Mouse (Mus musculus): ENCODE measurements around the gene Synj1.

The Synj1 gene

GRCm38 (mm10) chr16:91010581-91011020 lies 507 bp downstream of the Synj1 start:
- peak in 1 of 2 experiments; percentile 30 for DNase-seq (ENCODE audit: low spot score in 2 of 2)

GRCm38 (mm10) chr16:91009942-91010529 lies 1.1 kb downstream of the Synj1 start:
- DNase-seq (ENCODE audit: low spot score in 2 of 2) = peak in 1 of 2 experiments; percentile 4

- DNase-seq (ENCODE audit: low spot score in 2 of 2) = no peak
Observed at GRCm38 (mm10) chr16:91004915-91005538, 6.1 kb downstream of the Synj1 start.

- no peak for DNase-seq (ENCODE audit: low spot score in 2 of 2)
Observed at GRCm38 (mm10) chr16:91001098-91001497, 10.0 kb downstream of the Synj1 start.

- DNase-seq (ENCODE audit: low spot score in 2 of 2) = no peak
Observed at GRCm38 (mm10) chr16:90999827-91000226, 11.3 kb downstream of the Synj1 start.

- no peak for DNase-seq (ENCODE audit: low spot score in 2 of 2)
Observed at GRCm38 (mm10) chr16:90997822-90998221, 13.3 kb downstream of the Synj1 start.

- no peak for DNase-seq (ENCODE audit: low spot score in 2 of 2)
Observed at GRCm38 (mm10) chr16:90996327-90997243, 14.5 kb downstream of the Synj1 start.

- DNase-seq (ENCODE audit: low spot score in 2 of 2) = no peak
Observed at GRCm38 (mm10) chr16:90995498-90995897, 15.6 kb downstream of the Synj1 start.

- DNase-seq (ENCODE audit: low spot score in 2 of 2) = no peak
Observed at GRCm38 (mm10) chr16:90995023-90995422, 16.1 kb downstream of the Synj1 start.

- no peak for DNase-seq (ENCODE audit: low spot score in 2 of 2)
Observed at GRCm38 (mm10) chr16:90989162-90989561, 21.9 kb downstream of the Synj1 start.

- DNase-seq (ENCODE audit: low spot score in 2 of 2) = no peak
Observed at GRCm38 (mm10) chr16:90988665-90989064, 22.4 kb downstream of the Synj1 start.

GRCm38 (mm10) chr16:90988039-90988438 lies 23.1 kb downstream of the Synj1 start:
- no peak for DNase-seq (ENCODE audit: low spot score in 2 of 2)

GRCm38 (mm10) chr16:90971004-90971403 lies 40.1 kb downstream of the Synj1 start:
- no peak for DNase-seq (ENCODE audit: low spot score in 2 of 2)

GRCm38 (mm10) chr16:90966241-90966640 lies 44.9 kb downstream of the Synj1 start:
- DNase-seq (ENCODE audit: low spot score in 2 of 2) = no peak

GRCm38 (mm10) chr16:90964302-90964701 lies 46.8 kb downstream of the Synj1 start:
- no peak for DNase-seq (ENCODE audit: low spot score in 2 of 2)

GRCm38 (mm10) chr16:90963866-90964265 lies 47.2 kb downstream of the Synj1 start:
- no peak for DNase-seq (ENCODE audit: low spot score in 2 of 2)

- no peak for DNase-seq (ENCODE audit: low spot score in 2 of 2)
Observed at GRCm38 (mm10) chr16:90963231-90963630, 47.9 kb downstream of the Synj1 start.

- DNase-seq (ENCODE audit: low spot score in 2 of 2) = no peak
Observed at GRCm38 (mm10) chr16:90958301-90959085, 52.6 kb downstream of the Synj1 start.

GRCm38 (mm10) chr16:90955494-90955893 lies 55.6 kb downstream of the Synj1 start:
- no peak for DNase-seq (ENCODE audit: low spot score in 2 of 2)

- no peak for DNase-seq (ENCODE audit: low spot score in 2 of 2)
Observed at GRCm38 (mm10) chr16:90953770-90954169, 57.3 kb downstream of the Synj1 start.

- DNase-seq (ENCODE audit: low spot score in 2 of 2) = no peak
Observed at GRCm38 (mm10) chr16:90953147-90953546, 58.0 kb downstream of the Synj1 start.

Data from cerebellum, postnatal 4 days (tissue).